Mouse (Mus musculus) thymus, adult 18-20 months (tissue): ENCODE results near the gene Phykpl.

Experiments used
- DNase-seq, 2 experiments: peaks; one replicate each; pipeline ENCODE4 v3.0.0; 2022; ENCODE audit warnings: mixed read lengths in 2 of 2

Phykpl gene

DNA sequence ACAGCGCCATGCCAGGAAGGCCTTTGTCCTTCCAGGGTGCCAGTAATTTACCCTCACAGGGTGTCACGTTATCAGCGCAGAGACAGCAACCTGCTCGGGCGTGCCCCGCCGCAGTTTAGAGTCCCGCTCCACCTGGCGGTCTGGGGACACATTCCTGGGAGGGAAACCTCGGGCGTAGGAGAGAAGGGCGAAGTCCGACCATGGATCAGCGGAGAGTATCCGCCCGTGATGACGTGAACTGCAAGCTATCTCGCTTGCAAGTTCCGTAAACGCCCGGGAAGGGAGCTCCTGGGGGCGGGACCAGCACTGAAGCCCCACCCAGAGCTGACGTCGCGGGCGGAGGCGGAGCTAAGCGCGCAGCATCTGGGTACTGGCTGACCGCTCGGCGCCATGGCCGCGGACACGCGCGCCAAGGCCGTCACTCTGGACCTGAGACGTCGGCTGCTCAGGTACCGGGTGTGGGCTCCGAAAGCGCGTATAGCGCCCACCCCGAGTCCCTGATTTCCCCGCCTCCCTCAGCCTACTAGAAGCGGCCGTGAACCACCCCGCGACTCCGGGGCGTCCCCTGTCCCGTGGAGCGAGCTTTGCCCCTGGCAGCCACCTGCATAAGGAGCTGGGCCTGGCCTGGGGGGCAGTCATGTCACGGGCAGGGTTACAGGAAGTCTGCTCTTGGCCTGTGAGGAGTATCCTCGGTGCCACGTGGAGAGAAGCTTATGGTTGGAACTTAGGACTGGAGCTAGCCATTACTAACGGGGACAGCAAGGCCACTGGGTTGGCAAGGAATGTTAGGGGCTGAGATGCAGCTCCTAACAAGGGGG is at the start of gene Phykpl:
Gene Phykpl, plus strand, starts transcription at position 327 of the 818 bp plus-strand sequence.
- peak; percentile 92 to 94 for DNase-seq

DNA sequence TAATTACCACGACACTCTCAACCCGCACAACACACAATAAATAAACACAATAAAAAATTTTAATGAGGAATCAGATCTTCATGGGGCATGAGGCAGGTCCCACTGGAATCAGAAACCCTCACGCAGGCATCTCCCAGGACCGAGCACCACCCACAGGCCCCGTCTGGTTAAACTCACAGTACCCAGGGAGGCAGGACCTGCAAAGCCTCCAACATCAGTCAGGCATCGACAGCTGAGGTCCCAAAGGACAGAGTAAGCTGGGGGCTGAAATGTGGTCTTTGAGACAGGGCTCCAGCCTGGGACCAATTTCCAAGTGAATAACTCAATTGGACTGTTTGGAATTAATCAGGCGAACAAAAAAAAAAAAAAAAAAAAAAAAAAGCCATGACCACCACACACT is 46.2 kb upstream of the Phykpl start:
- no peak for DNase-seq

DNA sequence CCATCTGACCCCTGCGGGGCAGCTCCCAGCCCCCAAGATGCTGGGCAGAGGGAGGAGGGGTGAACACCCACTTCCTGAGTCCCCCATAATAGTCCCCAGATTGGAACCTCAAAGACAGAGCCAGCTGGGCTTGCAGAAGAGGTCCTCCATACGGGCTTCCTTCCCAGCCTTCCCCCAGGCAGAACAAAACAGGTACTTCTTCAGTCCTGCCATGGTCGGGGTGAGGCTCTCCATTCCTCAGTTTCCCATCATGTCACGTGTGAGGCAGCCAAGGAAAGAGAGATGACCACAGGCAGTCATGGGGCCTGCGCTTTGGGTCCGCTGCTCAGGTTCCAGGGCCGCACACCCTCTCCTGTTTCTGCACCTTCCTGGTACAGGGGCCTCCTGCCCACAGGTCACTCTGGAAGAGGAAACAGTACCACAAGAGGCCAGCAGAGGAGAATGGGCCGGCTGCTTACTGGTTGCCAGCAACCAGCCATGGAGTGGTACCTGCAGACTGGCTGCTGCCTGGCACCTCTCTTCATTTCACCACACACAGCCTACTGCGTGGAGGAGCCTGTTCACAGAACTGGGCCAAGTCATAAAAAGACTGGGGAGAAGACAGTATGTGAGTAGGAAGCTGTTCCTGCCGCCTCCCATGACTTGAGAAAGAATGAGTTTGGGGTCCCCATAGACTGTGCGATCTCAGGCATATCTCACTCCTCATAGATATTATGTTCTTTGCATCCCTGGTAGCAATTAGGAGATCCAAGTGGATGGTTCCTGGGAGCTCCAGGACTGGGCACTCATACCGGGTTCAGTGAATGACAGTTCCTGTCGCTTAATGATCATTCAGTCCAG is 45.4 kb upstream of the Phykpl start:
- peak in 1 of 2 experiments; percentile 9 for DNase-seq

DNA sequence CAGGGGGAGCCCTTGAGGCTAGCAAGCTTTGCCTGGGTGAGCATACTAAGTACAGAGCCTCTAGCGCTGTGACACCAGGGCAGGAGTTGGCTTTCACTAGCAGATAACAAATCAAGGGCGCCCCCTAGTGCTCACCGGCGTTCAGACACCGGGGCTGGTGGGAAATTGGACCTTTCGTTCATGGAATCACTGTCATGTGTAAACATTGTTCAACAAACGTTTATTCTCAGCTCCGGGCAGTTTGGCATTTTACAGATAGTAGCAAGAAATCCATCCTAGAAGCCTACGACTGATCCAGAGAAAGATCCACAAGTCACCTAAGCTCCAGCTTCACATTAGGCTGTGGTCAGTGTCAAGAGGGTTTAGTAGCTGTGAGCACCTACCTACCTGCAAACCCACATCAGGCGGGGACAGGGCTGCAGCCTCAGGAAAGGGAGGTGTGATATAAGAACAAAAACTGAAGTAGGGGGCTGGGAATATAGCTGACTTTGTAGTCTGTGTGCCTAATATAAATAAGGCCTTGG is 44.7 kb upstream of the Phykpl start:
- DNase-seq, result peak; percentile 84 to 89

DNA sequence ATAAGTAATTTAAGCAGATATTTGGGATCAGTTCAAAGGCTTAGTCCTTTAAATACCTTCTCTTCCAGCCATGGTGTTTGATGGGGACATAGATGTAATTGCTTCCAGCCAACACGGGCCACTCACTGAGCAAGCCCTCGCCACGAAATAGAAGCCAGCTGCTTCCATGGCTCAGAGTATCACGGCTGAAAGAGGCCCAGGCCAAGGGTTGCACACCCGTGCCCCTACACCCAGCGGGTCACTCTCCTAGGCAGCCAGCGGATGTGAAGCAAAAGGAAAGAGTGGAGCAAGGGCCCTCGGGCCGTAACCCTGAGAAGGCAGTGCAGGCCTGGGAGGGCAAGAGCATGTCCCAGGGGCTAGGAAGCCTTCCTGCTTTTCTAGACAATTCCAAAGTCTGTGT is 42.1 kb upstream of the Phykpl start:
- no peak for DNase-seq

DNA sequence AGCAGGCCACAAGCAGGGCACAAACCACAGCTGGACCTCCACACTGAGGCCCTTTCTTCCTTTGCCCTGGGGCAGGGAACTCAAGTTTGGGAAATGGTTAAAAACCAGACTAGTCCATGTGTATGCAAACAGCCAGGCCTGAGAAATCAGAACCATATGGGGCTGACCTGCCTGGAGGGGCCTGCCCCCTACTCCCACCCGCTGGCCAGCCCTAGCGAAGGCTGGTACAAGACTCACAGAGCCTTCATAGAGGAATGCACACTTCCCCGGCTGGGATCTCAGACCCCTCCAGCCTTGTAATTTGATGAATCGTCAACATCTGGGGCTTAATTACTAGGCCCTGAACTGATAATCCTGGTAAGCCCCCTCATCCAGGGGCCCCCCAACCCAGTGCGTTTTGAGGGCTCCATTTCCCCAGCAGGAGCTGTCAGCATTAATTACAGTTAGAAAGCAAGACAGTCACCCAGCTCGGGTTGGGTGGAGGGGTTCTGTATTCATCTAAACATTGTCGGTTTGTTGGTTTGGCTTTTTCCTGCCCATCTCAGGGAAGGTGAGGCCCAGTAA is 41.0 kb upstream of the Phykpl start:
- no peak for DNase-seq

DNA sequence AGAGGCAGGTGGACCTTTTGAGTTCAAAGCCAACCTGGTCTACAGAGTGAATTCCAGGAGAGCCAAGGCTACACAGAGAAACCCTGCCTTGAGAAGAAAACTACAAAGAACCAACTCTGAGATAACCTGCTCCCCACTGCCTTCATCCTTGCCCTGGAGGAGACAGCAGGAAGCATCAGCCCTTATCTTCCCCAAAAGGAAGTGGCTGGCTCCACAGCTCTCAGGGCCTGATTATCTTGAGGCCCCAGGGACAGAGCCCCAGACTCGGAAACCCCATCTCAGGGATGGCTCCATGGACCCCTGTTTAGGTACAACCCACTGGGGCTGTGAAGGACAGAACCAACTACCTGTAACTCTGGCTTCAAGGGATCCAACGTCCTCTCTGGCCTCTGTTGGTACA is 40.1 kb upstream of the Phykpl start:
- DNase-seq, result no peak

DNA sequence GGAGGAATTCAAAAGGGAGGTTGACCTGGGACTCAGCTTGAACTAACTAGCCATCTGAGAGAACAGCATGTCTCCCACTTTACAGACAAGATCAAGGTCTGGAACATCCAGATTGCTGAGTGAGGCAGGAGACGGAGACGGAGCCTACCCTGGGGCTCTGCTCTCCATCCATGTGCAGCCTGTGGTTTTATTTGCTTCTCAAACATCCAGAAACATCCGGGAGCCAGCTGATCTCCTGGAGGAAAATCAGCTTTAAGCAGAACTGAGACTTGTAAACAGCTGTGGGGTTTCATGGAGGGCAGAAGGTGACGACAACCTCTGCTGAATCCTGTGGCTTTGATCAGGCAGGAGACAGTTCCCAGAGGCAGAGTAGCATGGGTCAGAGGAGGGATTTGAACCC is 38.7 kb upstream of the Phykpl start:
- no peak for DNase-seq

DNA sequence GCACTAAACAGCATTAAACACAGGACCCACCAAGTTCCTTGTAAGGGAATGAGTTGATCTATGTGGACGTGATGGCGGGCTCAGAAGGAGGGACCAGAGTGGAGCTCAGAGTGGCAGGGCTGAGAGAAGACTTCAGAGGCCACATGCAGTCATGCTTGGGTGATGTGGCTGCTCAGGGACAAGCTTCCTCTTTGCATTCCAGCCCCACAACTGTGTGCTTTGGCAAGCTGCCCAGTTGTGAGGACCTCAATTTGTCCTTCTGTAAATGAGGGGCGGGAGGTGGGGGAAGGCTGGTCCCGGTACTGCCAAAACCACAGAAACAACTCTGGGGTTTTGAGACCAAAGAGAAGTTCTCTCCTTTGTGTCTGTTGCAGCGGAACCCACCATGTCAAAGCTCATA is 33.3 kb upstream of the Phykpl start:
- DNase-seq, result no peak

DNA sequence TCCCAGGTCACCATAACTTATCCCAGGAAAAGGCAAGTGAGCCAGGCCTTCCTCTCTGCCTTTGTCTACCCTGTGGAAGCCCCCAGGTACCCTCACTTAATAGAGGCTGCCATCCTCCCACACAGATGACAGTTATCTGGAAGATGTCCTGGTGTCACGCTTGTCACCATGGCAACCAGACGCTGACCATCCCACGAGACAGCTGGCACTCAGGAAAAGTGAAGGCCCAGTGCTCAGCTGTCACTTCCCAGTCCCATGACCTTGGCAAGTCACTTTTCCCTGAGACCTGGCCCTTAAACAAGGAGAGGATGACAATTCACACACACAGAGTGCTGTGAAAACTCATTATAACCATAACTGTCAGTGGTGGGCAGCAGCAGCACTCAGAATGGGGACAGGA is 32.5 kb upstream of the Phykpl start:
- no peak for DNase-seq

DNA sequence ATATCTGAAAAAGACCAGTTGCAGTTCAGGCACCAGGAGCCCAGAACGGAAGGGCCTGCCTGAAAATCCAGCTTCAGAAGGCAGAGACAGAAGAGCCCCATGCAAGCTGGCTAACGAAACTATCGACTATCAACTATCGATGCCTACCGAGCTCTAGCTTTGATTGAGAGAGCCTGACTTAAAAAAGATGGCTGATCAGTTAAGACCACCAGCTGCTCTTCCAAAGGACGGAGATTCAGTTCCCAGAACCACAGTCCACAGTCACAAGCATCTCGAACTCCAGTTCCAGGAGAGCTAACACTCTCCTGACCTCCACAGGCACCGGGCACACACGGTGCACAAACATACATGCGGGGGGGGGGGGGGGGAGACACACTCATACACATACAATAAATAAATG is 30.0 kb upstream of the Phykpl start:
- DNase-seq, result no peak

DNA sequence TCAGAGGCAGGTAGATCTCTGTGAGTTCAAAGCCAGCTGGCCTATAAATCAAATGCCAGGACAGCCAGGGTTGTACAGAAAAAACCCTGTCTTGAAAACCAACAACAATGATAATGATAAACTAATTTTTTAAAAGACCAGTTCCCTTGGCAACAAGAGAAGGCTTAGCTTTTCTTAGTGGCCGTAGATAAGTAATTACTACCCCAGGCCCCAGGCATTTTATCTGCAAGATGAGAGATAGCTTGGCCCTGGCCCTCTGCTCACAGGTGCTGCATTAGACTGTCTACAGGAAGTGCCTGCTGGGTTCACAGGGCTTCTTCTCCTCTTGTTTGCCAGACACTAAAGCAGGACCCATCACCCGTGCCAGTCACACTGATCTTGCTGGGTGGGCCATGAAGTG is 29.5 kb upstream of the Phykpl start:
- no peak for DNase-seq

DNA sequence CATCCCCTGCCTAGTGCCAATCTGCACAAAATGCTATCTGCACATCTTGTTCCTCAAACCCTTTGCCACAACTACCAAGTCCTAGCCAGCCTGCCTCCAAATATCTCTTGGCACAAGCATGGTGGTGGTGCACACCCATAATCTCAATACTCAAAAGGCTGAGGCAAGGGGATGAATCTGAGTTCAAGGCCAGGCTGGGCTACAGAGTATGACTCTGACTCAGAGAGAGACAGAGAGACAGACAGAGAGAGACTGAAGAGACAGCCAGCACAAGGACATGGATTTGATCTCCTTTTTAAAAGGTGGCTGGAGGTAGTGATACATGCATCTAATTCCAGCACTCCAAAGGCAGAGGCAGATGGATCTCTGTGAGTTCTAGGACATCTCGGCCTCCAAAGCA is 21.3 kb upstream of the Phykpl start:
- DNase-seq, result no peak

DNA sequence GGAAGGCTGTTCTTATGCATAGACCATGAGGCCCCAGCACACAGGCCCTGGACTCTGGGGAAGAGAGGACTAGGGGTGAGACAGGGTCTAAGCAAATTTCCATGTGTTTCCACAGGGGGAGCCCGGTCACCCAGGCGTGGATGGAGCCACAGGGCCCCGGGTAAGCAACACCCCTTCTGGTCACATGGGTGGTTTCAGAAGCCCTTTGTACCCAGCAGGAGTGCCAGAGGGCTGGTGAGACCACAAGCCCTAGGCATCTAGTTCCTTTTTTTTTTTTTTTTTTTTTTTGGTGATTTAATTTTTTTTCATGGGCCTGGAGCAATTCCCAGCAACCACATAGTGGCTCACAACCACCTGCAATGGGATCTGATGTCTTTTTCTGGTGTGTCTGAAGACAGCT is 19.5 kb upstream of the Phykpl start:
- no peak for DNase-seq

DNA sequence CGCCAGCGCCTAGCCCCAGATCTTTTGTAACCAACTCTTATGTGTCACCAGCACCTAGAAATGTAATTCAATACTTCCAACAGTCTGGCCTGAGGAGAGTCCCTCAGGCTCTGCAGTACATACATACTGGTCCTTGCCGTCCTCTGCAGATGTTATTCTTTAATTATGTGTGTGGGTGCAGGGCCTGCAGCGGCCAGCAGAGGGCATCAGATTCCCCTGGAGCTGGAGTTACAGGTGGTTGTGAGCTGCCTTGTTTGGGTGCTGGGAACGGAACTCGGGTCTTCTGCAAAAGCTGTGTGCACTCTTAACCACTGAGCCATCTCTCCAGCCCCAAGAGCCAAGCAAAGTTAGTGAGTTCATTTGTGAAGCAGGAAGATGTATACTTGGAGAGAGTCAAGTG is 18.6 kb upstream of the Phykpl start:
- DNase-seq, result no peak

DNA sequence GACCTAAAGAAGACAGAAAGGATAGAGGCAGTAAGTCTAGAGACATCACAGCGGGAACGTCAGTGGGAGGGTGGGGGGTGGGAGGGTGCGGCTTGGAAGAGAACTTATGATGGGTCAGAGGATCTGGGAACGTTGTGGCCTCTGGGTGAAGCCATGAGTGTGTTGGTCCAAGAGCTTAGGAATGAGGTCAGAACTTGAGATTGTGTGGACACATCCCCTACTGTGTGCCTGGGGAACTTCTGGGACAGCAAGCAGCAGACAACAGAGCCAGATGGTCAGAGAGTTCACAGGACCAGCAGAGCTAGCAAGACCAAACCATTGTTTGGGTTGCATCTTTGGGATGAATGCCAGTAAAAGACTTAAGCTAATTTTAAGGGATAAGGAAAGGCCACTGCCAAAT is 15.8 kb upstream of the Phykpl start:
- DNase-seq, result no peak

DNA sequence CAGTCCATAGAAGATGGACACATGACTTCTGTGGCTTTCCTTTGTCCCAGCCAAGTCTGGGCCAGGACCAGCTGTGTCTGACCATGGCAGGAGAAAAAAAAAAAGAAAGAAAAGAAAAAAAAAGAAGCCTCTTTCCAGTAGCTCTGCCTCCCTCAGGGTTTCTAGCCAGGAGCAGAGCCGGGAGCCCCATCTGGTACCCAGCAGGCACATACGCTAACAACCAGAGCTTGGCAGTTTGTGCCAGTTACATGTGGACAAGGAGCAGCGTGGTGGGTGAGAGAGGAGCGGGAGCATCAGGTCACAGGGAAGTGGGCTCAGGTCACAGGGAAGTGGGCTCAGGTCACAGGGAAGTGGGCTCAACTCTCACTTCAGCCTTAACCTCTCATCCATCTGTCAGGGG is 8.1 kb upstream of the Phykpl start:
- no peak for DNase-seq

DNA sequence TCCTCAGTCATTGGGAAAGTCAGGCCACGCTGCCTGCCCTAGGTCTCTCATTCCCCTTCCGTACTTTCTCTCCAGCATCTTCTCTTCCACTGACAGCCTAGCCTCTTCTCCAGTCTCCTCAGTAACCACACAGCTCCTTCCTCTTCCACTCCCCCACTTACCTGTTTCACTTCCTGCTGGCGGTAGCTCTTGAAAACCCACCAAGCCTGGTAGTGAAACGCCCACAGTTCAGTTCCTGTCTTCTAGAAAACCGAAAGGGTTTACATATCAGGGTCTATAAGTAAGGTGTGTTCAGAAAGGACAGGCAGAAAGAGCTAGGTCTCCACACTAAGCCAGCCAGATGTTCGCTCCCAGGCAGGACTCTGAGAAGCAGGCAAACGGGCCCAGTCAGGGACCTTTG is 7.0 kb upstream of the Phykpl start:
- DNase-seq, result peak; percentile 22 to 60

DNA sequence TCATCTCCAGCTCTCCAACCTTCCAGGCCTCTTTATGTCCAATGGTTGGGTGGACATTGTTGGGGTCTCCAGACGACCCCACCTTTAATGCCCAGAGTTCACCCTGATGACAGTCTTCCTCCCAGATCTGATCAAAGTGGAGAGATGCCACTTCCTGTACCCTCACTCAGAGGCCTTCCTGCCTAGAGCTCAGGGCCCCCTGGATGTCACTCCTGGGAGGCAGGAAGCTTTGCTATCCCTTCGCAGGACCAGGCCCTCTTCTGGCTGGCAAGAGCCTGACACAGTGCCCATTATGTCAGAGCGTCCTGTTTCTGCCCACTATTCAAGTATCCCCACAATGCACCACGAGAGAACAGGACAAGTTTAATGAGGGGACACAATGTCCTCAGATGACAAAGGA is 5.5 kb upstream of the Phykpl start:
- peak in 1 of 2 experiments; percentile 30 for DNase-seq

DNA sequence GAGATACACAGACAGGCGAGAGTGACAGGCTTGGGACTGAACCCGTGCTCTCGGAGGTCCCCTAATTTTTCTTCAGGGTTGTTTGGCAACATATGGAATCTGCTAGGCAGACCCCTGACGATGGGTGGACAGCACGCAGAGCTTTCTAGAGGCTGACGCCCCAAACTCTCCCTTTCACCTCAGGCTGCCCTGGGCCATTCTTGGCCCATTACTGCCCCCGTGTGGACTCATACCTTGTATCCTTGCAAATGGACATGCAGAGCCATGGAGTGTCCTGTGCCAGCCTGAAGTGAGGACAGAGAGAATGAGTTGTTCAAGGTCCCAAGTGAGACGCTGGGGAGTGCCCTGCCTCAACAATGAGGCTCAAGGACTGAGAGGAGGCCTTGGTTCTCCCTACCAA is 1.8 kb upstream of the Phykpl start:
- DNase-seq, result peak; percentile 27 to 59

DNA sequence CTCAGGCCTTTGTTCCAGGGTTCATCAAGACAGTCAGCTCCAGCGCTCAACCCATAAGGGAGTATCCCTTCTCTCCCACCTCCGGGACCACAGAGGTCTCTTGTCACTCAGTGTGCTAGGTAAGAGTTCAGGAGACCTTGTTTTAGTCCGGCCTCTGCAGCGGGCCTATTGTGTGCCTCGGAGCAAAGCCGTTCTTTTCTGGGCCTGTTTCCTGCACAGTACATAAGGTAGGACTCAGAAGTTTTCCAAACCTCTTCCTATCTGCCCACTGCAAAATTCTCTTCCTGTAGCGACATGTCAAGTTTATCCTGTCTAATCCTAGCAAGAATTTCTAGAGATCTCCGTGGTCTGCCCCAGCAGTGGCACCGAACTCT is 513 bp upstream of the Phykpl start:
- DNase-seq, result peak in 1 of 2 experiments; percentile 35

DNA sequence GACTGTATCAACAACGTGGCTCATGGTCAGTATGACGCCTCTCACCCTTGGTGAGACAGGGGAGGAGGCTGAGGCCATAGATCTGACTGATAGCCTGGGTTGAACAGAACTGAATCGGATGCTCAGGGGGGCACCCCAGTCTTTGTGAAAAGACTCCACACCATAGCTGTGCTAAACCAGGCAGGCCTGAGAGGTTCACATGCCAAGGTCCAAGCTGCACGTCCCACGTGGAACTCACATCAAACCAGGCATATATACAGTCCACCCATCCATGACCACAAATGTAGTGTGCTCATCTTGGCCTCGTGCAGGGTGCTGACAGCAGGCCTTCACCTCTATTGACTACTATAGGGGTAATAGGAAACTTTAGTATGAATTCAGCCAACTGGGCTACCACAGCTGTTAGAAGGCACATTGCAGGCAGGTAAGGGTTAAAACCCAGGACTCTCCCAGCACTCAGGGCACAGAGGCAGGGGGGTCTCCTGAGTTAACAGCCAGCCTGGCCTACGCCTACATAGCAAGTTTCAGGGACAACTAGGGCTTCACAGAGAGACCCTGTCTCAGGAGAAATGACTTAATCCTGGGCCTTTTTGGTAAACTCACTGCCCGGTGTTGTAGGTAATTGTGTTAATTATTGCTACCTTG is 1.2 kb downstream of the Phykpl start:
- DNase-seq, result no peak

DNA sequence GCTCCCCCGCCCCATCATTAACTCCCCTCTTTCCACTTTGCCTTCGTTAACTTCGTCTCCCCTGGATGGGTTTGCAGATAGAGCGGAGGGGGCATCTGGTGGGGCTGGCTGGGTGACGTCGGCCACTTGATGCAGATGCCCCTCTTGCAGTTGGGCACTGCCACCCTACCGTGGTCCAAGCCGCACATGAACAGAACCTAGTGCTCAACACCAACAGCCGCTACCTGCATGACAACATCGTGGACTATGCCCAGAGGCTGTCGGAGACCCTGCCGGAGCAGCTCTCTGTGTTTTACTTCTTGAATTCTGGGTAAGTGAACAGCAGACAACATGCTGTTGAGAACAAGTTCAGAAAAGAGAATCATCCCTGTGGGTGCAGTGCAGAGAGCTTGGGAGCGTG is 1.9 kb downstream of the Phykpl start:
- no peak for DNase-seq
